ENCODE assay signal across 1 mouse cellular context in the genomic region with DNA sequence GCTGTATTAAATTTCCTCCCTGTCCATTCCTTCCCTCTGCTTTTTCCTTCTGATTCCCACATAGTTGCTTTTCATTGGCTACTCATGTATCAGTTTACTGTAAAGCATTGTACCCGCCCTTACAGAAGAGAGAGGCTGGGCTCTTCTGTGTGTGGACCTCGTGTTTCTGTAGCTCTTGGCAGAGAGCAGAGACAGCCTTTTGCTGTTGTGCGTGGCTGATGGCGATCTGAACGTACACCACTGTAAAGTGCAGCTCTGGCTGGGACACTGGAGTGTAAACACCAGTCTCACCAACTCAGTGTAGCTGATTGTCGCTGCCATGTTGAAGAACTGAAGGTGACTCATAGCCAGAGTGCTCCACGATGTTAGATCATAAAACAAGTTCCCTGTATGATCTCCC.
TF ChIP-seq lines count a peak whose summit lies in the region.

No protein-coding gene starts in this region.

TF ChIP-seq in CH12.LX, 34 proteins besides CTCF, POLR2A, EP300 and RAD21 (continued from another document):
- TF ChIP-seq MAX (IDR thresholded peaks at IDR 0.05; ENCODE audit: low read length), result no peak
- TF ChIP-seq BHLHE40 (IDR thresholded peaks at IDR 0.05; ENCODE audit: low read depth, low read length), result no peak
- TF ChIP-seq TCF12 (IDR thresholded peaks at IDR 0.05; ENCODE audit: low read depth, low read length), result no peak
- no peak for TF ChIP-seq MXI1 (IDR thresholded peaks at IDR 0.05; ENCODE audit: low read depth, low read length)
- no peak for TF ChIP-seq JUND (conservative IDR thresholded peaks at IDR 0.05; ENCODE audit: low read depth, low read length)
- no peak for TF ChIP-seq ELF1 (IDR thresholded peaks at IDR 0.05; ENCODE audit: low read depth, low read length)
- no peak for TF ChIP-seq UBTF (IDR thresholded peaks at IDR 0.05; ENCODE audit: low read depth, low read length)
- TF ChIP-seq USF1 (IDR thresholded peaks at IDR 0.05; ENCODE audit: low read depth, low read length), result no peak
- TF ChIP-seq KAT2A (IDR thresholded peaks at IDR 0.05; ENCODE audit: insufficient replicate concordance, low read length), result no peak
- no peak for TF ChIP-seq NRF1 (IDR thresholded peaks at IDR 0.05; ENCODE audit: low read depth, low read length)
- no peak for TF ChIP-seq PAX5 (IDR thresholded peaks at IDR 0.05; ENCODE audit: low read length)
- no peak for TF ChIP-seq USF2 (conservative IDR thresholded peaks at IDR 0.05; ENCODE audit: low read depth, low read length)
